Mouse (Mus musculus) lung, postnatal 36 days (tissue): ENCODE results near the gene Nt5e.

Experiments used
- DNase-seq: peaks from one replicate; pipeline ENCODE4 v3.0.0; 2022; ENCODE audit warnings: mixed read lengths

The Nt5e gene

GRCm38 (mm10) chr9:88398461-88398860, 71.5 kb downstream of the Nt5e start:
- DNase-seq: no peak

- peak; percentile 74 for DNase-seq
Observed at GRCm38 (mm10) chr9:88404088-88404487, 77.1 kb downstream of the Nt5e start.

GRCm38 (mm10) chr9:88404515-88404914, 77.5 kb downstream of the Nt5e start:
- no peak for DNase-seq

GRCm38 (mm10) chr9:88409978-88410377, 83.0 kb downstream of the Nt5e start:
- DNase-seq: no peak

- DNase-seq: no peak
Observed at GRCm38 (mm10) chr9:88416752-88417151, 89.8 kb downstream of the Nt5e start.
